Mouse (Mus musculus) neural tube, embryonic 12.5 days (tissue): Measurements from ENCODE around the gene Polh. TPM values are rescaled to one million over a fixed set of nuclear protein-coding genes. Genes with fewer than 3 reads are reported as not detected.

Experiments
- ATAC-seq: fragments of 200-750 bp; cut with Nextera tagmentation; 2 replicates; pipeline ENCODE4 v1.8.0; 2017; ENCODE audit warnings: low read depth, mild to moderate bottlenecking, moderate TSS enrichment, moderate library complexity; ENCODE audit not compliant: low FRiP score
- H3K27ac ChIP-seq: fragments of 300-500 bp; sonication (generic); 2 replicates; pipeline ENCODE4 v1.5.1; 2016
- H3K27me3 ChIP-seq: fragments of 300-500 bp; sonication (generic); replicated peaks from 2 replicates; pipeline ENCODE4 v1.6.1; 2016; ENCODE audit warnings: mild to moderate bottlenecking
- H3K36me3 ChIP-seq: fragments of 300-500 bp; sonication (generic); 2 replicates; pipeline ENCODE4 v1.6.1; 2016; ENCODE audit warnings: mild to moderate bottlenecking
- H3K4me1 ChIP-seq: fragments of 300-500 bp; sonication (generic); 2 replicates; pipeline ENCODE4 v1.6.1; 2016
- H3K4me2 ChIP-seq: fragments of 300-500 bp; sonication (generic); replicated peaks from 2 replicates; pipeline ENCODE4 v1.6.1; 2016; ENCODE audit warnings: mild to moderate bottlenecking
- H3K4me3 ChIP-seq: fragments of 300-500 bp; sonication (generic); 2 replicates; pipeline ENCODE4 v1.5.1; 2016
- H3K9ac ChIP-seq: fragments of 300-500 bp; sonication (generic); 2 replicates; pipeline ENCODE4 v1.6.1; 2016; ENCODE audit warnings: mild to moderate bottlenecking
- H3K9me3 ChIP-seq: fragments of 300-500 bp; sonication (generic); 2 replicates; pipeline ENCODE4 v1.6.1; 2016; ENCODE audit warnings: mild to moderate bottlenecking
- WGBS: fragments of 180-500 bp; shearing (Covaris S2); methylation state at CpG from one replicate; pipeline ENCODE4 v1.1.7; 2016; 5-methylcytosine and 5-hydroxymethylcytosine counted together
- polyA plus RNA-seq: library from polyadenylated mRNA; unstranded; fragments of >200 nt; fragmentation: Nextera tagmentation; extraction: Ambion mirVana; gene quantifications from 2 replicates; pipeline ENCODE4 v1.2.1, GENCODE M21; 2016

Polh gene
- polyA plus RNA-seq, 1 experiment from 2014 or later: 8.7 TPM

DNA sequence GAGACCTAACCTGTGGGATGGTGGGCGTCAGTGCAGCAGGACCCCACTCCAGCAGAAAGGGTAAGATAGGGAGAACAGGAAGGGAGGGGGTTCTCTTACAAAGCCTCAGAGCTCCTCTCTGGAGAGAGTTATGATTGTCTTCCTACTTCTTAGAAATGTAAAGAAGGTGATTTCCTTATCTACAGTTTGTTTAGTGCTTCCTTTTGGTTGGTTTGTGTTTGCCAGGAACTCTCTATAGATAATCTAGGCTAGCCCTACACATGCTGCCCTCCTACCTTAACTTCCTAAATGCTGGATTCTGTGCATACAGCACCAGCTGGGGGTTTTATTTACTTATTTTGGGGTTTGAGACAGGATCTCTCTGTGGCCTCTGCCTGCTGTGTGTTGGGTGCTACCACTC, 33.6 kb upstream of the Polh start:
- no peak overlapping the region for H3K4me3 ChIP-seq
- no peaks in the 10 kb centered on the region for H3K4me1 ChIP-seq
- H3K27ac ChIP-seq: no peak overlapping the region
- H3K9me3 ChIP-seq: no peaks in the 10 kb centered on the region
- 0 out of 2 replicates have a peak overlapping the region, but pooled peaks have one; percentile 13 for H3K9ac ChIP-seq
- H3K36me3 ChIP-seq: peaks cover 86% of the 10 kb centered on the region
- no peak for ATAC-seq
- WGBS: 93% methylated on average over 1 of the region's 1 CpGs
- no peaks in the 10 kb centered on the region for H3K27me3 ChIP-seq
- no peak overlapping the region for H3K4me2 ChIP-seq

DNA sequence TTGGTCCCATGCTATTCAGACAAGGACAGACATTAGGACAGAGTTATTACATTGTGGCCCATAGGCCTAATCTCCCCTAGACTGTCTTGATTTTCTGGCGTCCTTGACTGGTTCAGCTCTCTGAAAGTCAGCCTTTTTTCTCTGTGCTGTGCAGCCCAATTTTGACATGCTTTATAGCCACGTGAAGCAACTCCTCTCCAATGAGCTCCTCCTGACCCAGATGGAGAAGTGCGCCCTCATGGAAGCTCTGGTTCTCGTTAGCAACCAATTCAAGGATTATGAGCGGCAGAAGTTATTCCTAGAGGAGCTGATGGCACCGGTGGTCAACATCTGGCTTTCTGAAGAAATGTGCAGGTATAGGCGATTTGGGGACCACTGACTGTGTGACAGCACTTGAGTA, 25.1 kb upstream of the Polh start:
- Histone ChIP-seq H3K9ac (no peak overlapping the region), H3K4me3 (no peak overlapping the region), H3K27me3 (no peaks in the 10 kb centered on the region), H3K27ac (no peak overlapping the region), H3K4me2 (no peak overlapping the region), H3K9me3 (no peaks in the 10 kb centered on the region), H3K4me1 (no peaks in the 10 kb centered on the region), H3K36me3 (peaks cover 96% of the 10 kb centered on the region)
- ATAC-seq: no peak
- 90% methylated on average over 7 of the region's 7 CpGs for WGBS

GRCm38 (mm10) chr17:46221601-46222000, 19.2 kb upstream of the Polh start:
- H3K9me3 ChIP-seq: no peaks in the 10 kb centered on the region
- H3K36me3 ChIP-seq: peaks cover 94% of the 10 kb centered on the region
- no peak overlapping the region for H3K9ac ChIP-seq
- no peak overlapping the region for H3K4me3 ChIP-seq
- H3K27me3 ChIP-seq: no peaks in the 10 kb centered on the region
- H3K27ac ChIP-seq: no peak overlapping the region
- ATAC-seq: no peak
- no peak overlapping the region for H3K4me2 ChIP-seq
- H3K4me1 ChIP-seq: no peaks in the 10 kb centered on the region
- WGBS: 96% methylated on average over 3 of the region's 3 CpGs

DNA sequence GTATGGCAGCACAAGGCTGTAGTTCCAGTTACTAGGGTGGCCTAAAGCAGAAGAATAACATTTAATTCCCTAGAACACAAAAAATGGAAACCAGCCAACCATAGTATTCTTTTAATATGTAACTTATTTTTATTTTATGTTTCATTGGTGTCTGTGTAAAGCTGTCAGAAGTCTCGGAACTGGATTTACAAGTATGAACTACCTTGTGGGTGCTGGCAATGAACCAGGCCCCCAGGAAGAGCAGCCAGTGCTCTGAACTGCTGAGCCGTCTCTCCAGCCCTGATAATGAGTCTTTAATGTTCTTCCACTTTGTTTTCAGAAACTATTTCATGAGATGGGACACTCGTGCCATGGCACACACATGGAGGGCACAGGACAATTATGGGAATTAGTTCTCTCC, 8.1 kb upstream of the Polh start:
- Histone ChIP-seq H3K27ac (no peak overlapping the region), H3K4me1 (no peaks in the 10 kb centered on the region), H3K36me3 (peaks cover 86% of the 10 kb centered on the region), H3K27me3 (no peaks in the 10 kb centered on the region), H3K4me3 (no peak overlapping the region), H3K4me2 (no peak overlapping the region), H3K9me3 (no peaks in the 10 kb centered on the region), H3K9ac (no peak overlapping the region)
- no peak for ATAC-seq
- 91% methylated on average over 3 of the region's 3 CpGs for WGBS

GRCm38 (mm10) chr17:46206676-46207075, 4.2 kb upstream of the Polh start:
- Histone ChIP-seq H3K4me1 (peaks cover 15% of the 10 kb centered on the region), H3K9ac (no peak overlapping the region), H3K9me3 (no peaks in the 10 kb centered on the region), H3K4me2 (no peak overlapping the region), H3K27ac (no peak overlapping the region), H3K27me3 (no peaks in the 10 kb centered on the region), H3K4me3 (no peak overlapping the region), H3K36me3 (peaks cover 58% of the 10 kb centered on the region)
- ATAC-seq: no peak

GRCm38 (mm10) chr17:46203078-46203477, 633 bp upstream of the Polh start:
- ATAC-seq: peak; percentile 34; the same call in 1 of the 2 replicates
- H3K4me3 ChIP-seq: peak overlapping the region; percentile 75
- no peaks in the 10 kb centered on the region for H3K27me3 ChIP-seq
- no peaks in the 10 kb centered on the region for H3K9me3 ChIP-seq
- under 1% methylated on average over 20 of the region's 20 CpGs for WGBS
- H3K27ac ChIP-seq: no peak overlapping the region
- peak overlapping the region; percentile 86 for H3K4me2 ChIP-seq
- peaks cover 31% of the 10 kb centered on the region for H3K36me3 ChIP-seq
- peak overlapping the region; percentile 71 for H3K9ac ChIP-seq
- H3K4me1 ChIP-seq: peaks cover 22% of the 10 kb centered on the region

- no peaks in the 10 kb centered on the region for H3K9me3 ChIP-seq
- H3K4me2 ChIP-seq: peak overlapping the region; percentile 86
- no peaks in the 10 kb centered on the region for H3K27me3 ChIP-seq
- H3K4me3 ChIP-seq: no peak overlapping the region
- H3K36me3 ChIP-seq: peaks cover 30% of the 10 kb centered on the region
- peaks cover 22% of the 10 kb centered on the region for H3K4me1 ChIP-seq
- no peak overlapping the region for H3K9ac ChIP-seq
- 70% methylated on average over 6 of the region's 6 CpGs for WGBS
- H3K27ac ChIP-seq: no peak overlapping the region
- no peak for ATAC-seq
These were observed 1.3 kb downstream of the Polh start for GRCm38 (mm10) chr17:46201151-46201550.

GRCm38 (mm10) chr17:46188829-46189228, 13.6 kb downstream of the Polh start:
- Histone ChIP-seq H3K4me1 (no peaks in the 10 kb centered on the region), H3K9me3 (no peaks in the 10 kb centered on the region), H3K36me3 (peaks cover 80% of the 10 kb centered on the region), H3K27ac (no peak overlapping the region), H3K9ac (no peak overlapping the region), H3K4me2 (no peak overlapping the region), H3K27me3 (no peaks in the 10 kb centered on the region), H3K4me3 (no peak overlapping the region)
- ATAC-seq: no peak
- WGBS: 94% methylated on average over 2 of the region's 2 CpGs

DNA sequence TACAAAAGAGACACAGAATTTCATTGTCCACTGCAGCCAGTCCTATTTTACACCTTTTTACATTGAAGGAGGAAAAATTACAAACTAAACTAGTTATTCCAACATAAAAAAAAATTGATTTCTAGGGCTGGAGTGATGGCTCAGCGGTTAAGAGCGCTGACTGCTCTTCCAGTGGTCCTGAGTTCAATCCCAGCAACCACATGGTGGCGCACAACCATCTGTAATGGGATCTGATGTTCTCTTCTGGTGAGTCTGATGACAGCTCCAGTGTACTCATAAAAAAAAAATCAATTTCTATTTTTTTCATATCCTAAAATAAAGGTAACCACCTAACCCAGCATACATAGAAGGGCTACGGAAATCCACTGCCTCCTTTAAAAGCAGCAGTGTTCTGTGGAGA, 20.2 kb downstream of the Polh start:
- peaks cover 88% of the 10 kb centered on the region for H3K36me3 ChIP-seq
- H3K9me3 ChIP-seq: no peaks in the 10 kb centered on the region
- H3K27ac ChIP-seq: no peak overlapping the region
- no peak overlapping the region for H3K9ac ChIP-seq
- no peaks in the 10 kb centered on the region for H3K27me3 ChIP-seq
- H3K4me2 ChIP-seq: no peak overlapping the region
- WGBS: 87% methylated on average over 4 of the region's 4 CpGs
- no peak overlapping the region for H3K4me3 ChIP-seq
- no peaks in the 10 kb centered on the region for H3K4me1 ChIP-seq
- no peak for ATAC-seq

- no peak overlapping the region for H3K9ac ChIP-seq
- no peaks in the 10 kb centered on the region for H3K4me1 ChIP-seq
- no peak overlapping the region for H3K4me2 ChIP-seq
- WGBS: 72% methylated on average over 3 of the region's 3 CpGs
- no peak overlapping the region for H3K4me3 ChIP-seq
- no peaks in the 10 kb centered on the region for H3K9me3 ChIP-seq
- H3K36me3 ChIP-seq: peaks cover 76% of the 10 kb centered on the region
- H3K27me3 ChIP-seq: no peaks in the 10 kb centered on the region
- ATAC-seq: no peak
- no peak overlapping the region for H3K27ac ChIP-seq
These were observed 31.9 kb downstream of the Polh start for GRCm38 (mm10) chr17:46170538-46170937.

GRCm38 (mm10) chr17:46168768-46169167, 33.7 kb downstream of the Polh start:
- Histone ChIP-seq H3K9me3 (no peaks in the 10 kb centered on the region), H3K36me3 (peaks cover 84% of the 10 kb centered on the region), H3K4me2 (no peak overlapping the region), H3K27ac (no peak overlapping the region), H3K4me3 (no peak overlapping the region), H3K4me1 (no peaks in the 10 kb centered on the region), H3K9ac (no peak overlapping the region; the same call in 1 of the 2 replicates), H3K27me3 (no peaks in the 10 kb centered on the region)
- no peak for ATAC-seq
- WGBS: 87% methylated on average over 5 of the region's 5 CpGs

GRCm38 (mm10) chr17:46168318-46168717, 34.1 kb downstream of the Polh start:
- Histone ChIP-seq H3K36me3 (peaks cover 86% of the 10 kb centered on the region), H3K9ac (no peak overlapping the region; the same call in 1 of the 2 replicates)
- 61% methylated on average over 5 of the region's 5 CpGs for WGBS

GRCm38 (mm10) chr17:46167014-46167413, 35.4 kb downstream of the Polh start:
- WGBS: 82% methylated on average over 11 of the region's 11 CpGs
- Histone ChIP-seq H3K4me2 (no peak overlapping the region), H3K27ac (no peak overlapping the region), H3K9me3 (no peaks in the 10 kb centered on the region), H3K9ac (no peak overlapping the region), H3K4me3 (no peak overlapping the region), H3K36me3 (peaks cover 78% of the 10 kb centered on the region), H3K4me1 (peaks cover 10% of the 10 kb centered on the region; the same call in 1 of the 2 replicates), H3K27me3 (no peaks in the 10 kb centered on the region)
- ATAC-seq: no peak

More at GRCm38 (mm10) chr17:46168318-46168717, 34.1 kb downstream of the Polh start:
- no peaks in the 10 kb centered on the region for H3K27me3 ChIP-seq
- H3K4me3 ChIP-seq: no peak overlapping the region
- no peak overlapping the region for H3K27ac ChIP-seq
- H3K9me3 ChIP-seq: no peaks in the 10 kb centered on the region
- no peak overlapping the region for H3K4me2 ChIP-seq
- no peaks in the 10 kb centered on the region for H3K4me1 ChIP-seq
- ATAC-seq: no peak
